Mouse (Mus musculus) megakaryocyte-erythroid progenitor cell, adult 5-6 weeks (primary cell): ENCODE data around the gene Spaca4. TPM values are rescaled to one million over a fixed set of nuclear protein-coding genes. Genes with fewer than 3 reads are reported as not detected.
A peak's percentile ranks its signal among the peaks of the same experiment; 100 is the strongest.

Experiments
- ATAC-seq: replicated peaks from 2 replicates; pipeline ENCODE4 v1.8.0; 2016; ENCODE audit warnings: mild to moderate bottlenecking, inconsistent platforms; ENCODE audit not compliant: severe bottlenecking, poor library complexity, low FRiP score, low TSS enrichment
- total RNA-seq, 2 experiments: library from RNA; stranded (forward) in 1 of 2; stranded (reverse) in 1 of 2; fragments of 200-1000, 215-1000 nt in 1 of 2; fragments of >200 nt in 1 of 2; fragmentation: Nextera tagmentation in 1 of 2; gene quantifications; 2 replicates each; pipeline ENCODE4 v1.2.3; 2014 to 2017

The Spaca4 gene
- total RNA-seq, 2 experiments from 2014 or later: not detected

GRCm38 (mm10) chr7:45702809-45703520 is 22.6 kb downstream of the Spaca4 start:
- no peak for ATAC-seq

- ATAC-seq: no peak
Observed at GRCm38 (mm10) chr7:45702316-45702715, 23.3 kb downstream of the Spaca4 start.

- ATAC-seq: no peak
Observed at GRCm38 (mm10) chr7:45701607-45702006, 24.0 kb downstream of the Spaca4 start.

- no peak for ATAC-seq
Observed at GRCm38 (mm10) chr7:45701072-45701471, 24.5 kb downstream of the Spaca4 start.

GRCm38 (mm10) chr7:45700301-45701015 is 25.2 kb downstream of the Spaca4 start:
- no peak for ATAC-seq

GRCm38 (mm10) chr7:45699523-45700141 is 26.0 kb downstream of the Spaca4 start, which contains the start of gene Car11:
Gene Car11, plus strand, starts transcription at chr7:45699843.
- ATAC-seq: no peak

GRCm38 (mm10) chr7:45697894-45698293 is 27.7 kb downstream of the Spaca4 start:
- no peak for ATAC-seq

GRCm38 (mm10) chr7:45695098-45695497 is 30.5 kb downstream of the Spaca4 start:
- no peak for ATAC-seq

- ATAC-seq: no peak
Observed at GRCm38 (mm10) chr7:45693921-45694591, 31.6 kb downstream of the Spaca4 start, which contains the start of gene Sec1. Gene Sec1, minus strand, starts transcription at chr7:45694402.

GRCm38 (mm10) chr7:45692364-45692763 is 33.2 kb downstream of the Spaca4 start:
- ATAC-seq: no peak

GRCm38 (mm10) chr7:45689800-45690199 is 35.8 kb downstream of the Spaca4 start:
- ATAC-seq: no peak

GRCm38 (mm10) chr7:45689099-45689498 is 36.5 kb downstream of the Spaca4 start:
- no peak for ATAC-seq

- no peak for ATAC-seq
Observed at GRCm38 (mm10) chr7:45686841-45687240, 38.8 kb downstream of the Spaca4 start.

GRCm38 (mm10) chr7:45685811-45686210 is 39.8 kb downstream of the Spaca4 start:
- no peak for ATAC-seq

GRCm38 (mm10) chr7:45683396-45684050 is 42.1 kb downstream of the Spaca4 start, which contains the start of gene Ntn5:
Gene Ntn5, plus strand, starts transcription at chr7:45684022.
- ATAC-seq: no peak

- peak; percentile 74 for ATAC-seq
Observed at GRCm38 (mm10) chr7:45682144-45683126, 43.2 kb downstream of the Spaca4 start.

- no peak for ATAC-seq
Observed at GRCm38 (mm10) chr7:45681046-45681736, 44.4 kb downstream of the Spaca4 start.
